Mouse (Mus musculus): ENCODE results near the gene Mcfd2. TPM values are rescaled to one million over a fixed set of nuclear protein-coding genes. Genes with fewer than 3 reads are reported as not detected.
"Not testable (repeated sequence)": the region's sequence is repeated elsewhere in the genome, so short reads cannot be mapped to it uniquely, and the experiment has no call there.

The Mcfd2 gene
- total RNA-seq (2021), result 10 to 100 TPM; 19.9 to 22.1 TPM
- long read RNA-seq, experiment 1, transcript Mcfd2-201 (4 exons, 2,038 nt), result major isoform, 23 of 36 reads
- long read RNA-seq, experiment 1, partial matches to known transcripts, result 2 of 36 reads
- long read RNA-seq, experiment 1, other reads (novel, unspliced or antisense), result 10 of 36 reads
- long read RNA-seq, experiment 2, transcript Mcfd2-201 (4 exons, 2,038 nt), result major isoform, 30 of 49 reads
- long read RNA-seq, experiment 2, partial matches to known transcripts, result 1 of 49 reads
- long read RNA-seq, experiment 2, other reads (novel, unspliced or antisense), result 17 of 49 reads

DNA sequence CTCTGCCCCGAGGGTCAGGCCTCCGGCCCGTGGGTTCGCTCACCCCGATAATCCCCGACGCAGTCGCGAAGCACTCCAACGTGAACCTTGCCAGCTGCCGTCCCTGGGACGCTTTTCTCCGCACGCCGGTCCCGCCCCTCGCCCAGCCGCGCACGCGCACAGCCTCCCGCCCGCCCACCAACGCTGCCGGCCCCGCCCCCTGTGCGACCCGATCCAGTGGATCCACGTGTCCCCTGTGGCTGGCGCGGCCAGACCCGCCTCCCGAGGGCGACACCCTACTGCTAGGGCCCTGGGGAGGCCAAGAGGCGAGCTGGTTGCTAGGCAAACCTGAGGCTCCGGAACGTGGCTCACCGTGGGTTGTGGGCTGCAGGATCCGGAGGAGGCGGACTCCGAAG is at the start of gene Mcfd2:
Gene Mcfd2 (minus strand): TSS at position 144 of the 395 bp plus-strand sequence.
- DNase-seq, result peak; percentile 95

DNA sequence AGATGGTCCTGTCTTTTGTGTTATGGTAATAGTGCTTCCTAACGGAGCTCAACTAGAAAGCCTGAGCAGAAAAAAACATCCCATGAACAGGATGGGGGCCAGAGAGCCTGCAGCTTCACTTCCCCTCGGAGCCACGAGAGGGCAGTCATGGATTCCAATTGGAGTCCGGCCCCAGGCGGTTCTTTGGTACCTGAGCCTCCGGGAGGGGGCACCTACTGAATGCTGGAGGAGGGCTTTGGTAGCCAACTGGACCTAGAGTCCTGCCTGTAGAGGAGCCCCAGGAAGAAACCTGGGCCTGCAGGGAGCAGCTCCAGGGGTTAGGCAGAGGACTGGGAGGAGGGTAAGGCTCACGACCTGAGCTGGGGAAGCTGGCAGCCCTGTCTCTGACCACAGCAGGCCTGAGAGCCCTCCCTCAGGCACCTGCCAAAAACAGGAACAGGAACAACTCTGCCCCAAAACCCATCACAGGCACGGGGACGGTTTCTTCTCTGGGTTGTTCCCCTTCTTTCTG is 49.3 kb upstream of the Mcfd2 start:
- peak; percentile 89 for DNase-seq

DNA sequence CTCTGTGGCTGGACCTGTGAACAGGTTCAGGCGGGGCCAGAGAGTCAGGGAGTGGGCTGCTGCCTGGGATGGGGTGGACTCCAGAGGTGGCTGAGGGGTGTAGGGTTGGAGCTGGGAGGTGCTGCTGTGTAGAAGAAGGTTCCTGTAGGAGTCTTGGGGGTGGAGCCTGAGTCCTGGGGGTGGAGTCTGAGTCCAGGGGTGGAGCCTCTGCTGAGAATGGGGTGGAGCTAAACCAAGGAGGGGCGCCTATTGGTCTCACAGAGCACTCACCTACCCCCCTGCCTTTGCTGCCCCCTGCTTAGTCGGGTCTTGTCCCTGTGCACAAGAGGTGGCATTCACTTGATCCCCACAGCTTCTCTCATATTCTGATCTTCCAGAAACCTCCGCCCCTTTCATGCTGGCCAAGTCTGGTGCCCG is 48.8 kb upstream of the Mcfd2 start:
- DNase-seq, result no peak

DNA sequence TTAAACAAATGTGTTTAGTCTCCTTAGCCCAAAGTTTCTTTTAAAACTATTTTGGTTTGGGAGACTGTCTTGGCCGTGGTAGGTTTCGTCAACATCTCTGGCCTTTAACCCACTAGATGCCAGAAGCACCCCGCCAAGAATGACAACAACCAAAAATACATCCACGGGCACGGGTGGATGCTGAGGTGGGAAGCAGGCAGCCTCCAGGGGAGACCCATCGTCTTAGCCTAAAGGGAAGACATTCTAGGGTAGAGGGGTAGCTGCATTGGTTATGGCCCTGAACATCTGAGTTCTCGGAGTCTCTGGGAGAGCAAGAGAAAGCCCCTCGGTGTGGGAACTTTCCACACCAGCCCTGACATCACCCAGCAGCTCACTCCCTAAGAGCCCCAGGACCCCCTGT is 48.4 kb upstream of the Mcfd2 start:
- no peak for DNase-seq

DNA sequence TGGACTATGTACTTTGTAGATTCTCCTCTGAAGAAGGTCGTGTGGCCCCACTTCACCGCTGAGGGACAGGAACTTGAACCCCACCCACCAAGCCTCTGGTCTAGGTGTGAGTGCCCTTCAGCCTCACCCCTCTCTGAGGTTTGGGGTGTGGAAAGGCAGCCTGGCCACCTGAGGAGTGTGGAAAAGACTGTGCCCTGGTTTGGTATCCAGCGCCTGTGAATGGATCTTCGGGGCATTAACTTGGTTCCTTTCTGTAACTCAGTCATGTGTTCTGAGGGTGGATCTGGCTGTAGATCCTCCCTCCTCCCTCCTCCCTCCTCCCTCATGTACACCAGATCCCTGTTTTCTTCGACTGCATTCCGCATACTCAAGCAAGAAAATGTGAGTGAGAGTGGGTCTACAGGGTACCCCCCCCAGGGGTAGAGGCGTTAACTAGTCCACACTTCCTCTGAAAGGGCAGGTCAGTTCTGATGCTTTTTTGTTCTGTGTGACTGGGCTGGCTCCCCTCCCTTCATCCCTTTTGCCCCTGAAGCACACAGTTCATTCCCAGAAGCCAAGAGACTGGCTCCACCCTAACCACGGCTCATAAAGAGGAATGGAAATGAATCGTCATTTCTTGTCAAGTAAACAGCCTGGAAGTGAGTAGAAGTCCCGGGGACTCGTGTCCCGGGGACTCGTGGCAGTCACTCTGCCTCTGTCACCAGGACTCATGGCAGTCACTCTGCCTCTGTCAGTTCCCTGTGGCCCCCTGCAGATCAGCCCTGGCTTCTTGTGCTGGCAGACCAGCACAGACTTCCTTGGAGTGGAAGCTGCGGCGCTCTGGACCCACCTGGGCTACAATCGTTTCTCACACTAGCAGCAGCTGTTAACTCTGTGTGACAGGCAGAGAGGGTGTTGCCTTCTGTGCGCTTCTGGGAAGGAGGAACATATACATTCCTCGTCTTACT is 47.5 kb upstream of the Mcfd2 start:
- DNase-seq, result no peak

DNA sequence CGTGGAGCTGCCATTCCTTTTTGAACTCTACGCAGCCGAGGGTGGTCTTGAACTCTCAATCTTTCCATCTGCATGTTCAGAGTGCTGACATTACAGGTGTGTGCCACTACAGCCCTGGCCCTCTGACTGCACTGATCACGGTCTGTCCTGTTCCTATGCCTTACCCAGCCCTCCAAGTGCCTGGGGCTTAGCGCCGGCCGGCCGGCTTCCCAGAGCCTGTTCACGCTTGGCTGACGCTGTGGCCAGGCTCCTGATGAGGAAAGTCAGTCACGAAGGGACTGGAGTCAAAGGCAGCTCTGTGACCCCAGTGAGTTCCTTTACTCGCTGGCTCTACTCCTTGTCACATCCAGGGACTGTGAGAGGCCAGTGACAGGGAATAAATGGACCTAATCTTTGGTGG is 46.6 kb upstream of the Mcfd2 start:
- no peak for DNase-seq

DNA sequence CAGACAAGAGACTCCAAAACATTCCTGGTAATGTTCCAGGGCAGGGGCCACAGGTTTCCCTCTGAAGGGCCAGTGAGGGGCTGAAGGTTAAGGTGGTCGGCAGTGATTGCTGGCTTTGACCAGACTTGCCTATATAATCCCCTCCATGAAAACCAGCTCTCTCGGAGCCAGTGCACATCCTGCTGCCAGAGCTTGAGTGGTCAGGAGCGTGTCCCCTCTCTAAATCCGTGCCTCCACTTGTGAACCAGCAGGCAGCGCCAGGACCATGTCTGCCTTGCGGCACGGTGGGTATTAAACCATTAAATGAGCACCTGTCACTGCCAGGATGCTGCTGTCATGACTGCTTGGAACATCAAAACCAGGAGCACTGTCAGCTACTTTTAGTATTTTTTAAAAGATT is 44.8 kb upstream of the Mcfd2 start:
- DNase-seq, result no peak

DNA sequence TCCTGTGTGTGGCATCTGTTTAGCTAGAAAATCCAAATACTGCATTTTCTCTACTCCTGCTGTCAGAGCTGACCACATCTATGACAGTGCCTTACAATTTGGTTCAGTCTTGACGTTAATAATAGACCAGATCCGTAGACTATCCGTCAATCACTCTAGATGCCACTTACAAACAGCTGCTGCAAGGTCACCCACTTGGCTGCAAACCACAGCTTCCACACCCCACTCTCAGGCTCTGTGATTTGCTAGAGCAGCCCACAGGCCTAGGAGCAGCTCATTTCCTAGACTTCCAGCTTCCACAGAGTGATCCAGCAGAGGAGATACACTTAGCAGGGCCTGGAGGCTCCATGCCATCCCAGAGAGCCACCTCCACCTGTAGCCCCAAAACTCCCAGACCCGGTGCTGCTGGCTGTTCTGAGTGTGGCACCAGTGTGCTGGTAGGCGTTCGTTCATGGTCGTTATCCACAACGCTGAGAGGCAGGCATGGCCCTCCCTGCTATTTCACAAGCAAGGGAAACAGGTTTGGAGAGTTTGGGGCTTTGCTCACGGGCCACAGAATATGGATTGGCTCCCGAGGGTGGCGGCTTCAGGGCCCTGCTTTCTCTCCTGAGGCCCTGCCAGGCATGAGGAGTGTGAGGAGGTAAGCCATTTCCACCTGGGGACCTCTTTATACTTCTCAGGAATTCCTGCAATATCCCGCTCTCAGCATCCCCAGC is 43.5 kb upstream of the Mcfd2 start:
- DNase-seq, result peak; percentile 36

DNA sequence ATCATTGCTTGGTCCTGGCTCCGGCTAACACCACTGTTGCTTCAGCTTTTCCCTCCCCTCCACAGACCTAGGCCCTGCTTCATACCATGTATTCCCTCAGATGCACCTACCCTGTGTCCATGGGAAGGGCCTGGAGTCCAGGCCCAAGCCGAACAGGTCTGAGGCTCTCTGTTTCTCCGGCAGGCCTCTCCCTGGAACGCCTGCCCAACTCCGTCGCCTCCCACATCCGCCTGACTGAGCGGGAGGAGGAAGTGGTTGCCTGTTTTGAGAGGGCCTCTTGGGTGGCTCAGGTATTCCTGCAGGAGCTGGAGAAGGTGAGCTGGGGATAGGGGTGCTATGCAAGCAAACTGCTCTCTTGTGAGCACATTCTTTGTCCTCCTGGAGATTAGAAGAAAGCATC is 41.0 kb upstream of the Mcfd2 start:
- DNase-seq, result no peak

DNA sequence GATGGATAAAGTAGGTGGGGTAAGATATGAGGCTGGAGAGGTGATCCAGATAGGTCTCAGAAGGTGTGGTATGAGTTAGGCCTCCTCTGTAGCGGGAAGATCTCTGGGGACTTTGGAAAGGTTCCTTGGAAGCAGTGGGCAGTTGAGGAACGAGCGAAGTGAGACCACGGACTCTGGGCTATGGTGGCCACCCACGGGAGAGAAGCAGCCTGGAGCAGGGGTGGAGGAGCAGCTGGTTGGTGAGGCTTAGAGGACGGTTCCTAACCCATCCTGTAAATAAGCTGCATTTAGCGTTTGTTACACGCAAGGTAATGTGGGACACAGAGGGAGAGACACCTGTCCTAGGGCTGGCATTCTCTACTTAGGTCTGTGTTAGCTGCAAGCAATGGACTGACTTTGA is 39.3 kb upstream of the Mcfd2 start:
- DNase-seq, result no peak

DNA sequence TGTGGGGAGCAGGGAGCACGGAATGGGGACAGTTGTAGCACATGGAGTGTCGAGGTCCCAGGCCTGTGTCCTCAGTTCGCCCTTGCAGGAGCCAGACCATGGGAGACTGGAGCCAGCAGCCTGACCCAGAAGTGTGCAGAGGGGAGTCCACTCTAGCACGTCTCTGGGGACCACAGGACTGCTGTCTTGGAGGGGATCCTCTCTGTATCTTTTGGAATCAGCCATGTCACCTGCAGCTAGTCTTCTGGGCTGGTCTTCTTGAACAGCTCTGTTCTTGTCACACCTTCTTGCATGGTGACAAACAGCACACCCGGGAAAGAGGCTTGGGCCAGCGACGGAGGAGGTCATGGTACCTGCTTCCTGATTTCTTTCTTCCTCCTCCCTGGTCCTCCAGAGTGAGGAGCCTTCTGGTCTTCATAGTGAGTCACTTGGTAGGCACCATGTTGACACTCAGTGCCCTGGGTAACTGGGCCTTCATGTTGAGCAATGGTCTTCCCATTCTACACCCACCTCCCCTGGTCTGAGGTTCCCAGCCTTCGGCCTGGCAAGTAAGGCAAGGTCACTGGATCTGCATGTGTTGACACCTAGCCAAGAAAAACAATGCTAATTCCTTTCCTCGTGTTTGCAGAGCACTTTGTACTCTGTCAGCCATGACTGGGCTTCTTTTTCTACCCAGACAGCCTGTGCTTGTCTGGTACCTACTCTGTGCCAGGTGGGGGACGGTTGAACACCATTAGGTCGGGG is 38.6 kb upstream of the Mcfd2 start:
- DNase-seq, result no peak

DNA sequence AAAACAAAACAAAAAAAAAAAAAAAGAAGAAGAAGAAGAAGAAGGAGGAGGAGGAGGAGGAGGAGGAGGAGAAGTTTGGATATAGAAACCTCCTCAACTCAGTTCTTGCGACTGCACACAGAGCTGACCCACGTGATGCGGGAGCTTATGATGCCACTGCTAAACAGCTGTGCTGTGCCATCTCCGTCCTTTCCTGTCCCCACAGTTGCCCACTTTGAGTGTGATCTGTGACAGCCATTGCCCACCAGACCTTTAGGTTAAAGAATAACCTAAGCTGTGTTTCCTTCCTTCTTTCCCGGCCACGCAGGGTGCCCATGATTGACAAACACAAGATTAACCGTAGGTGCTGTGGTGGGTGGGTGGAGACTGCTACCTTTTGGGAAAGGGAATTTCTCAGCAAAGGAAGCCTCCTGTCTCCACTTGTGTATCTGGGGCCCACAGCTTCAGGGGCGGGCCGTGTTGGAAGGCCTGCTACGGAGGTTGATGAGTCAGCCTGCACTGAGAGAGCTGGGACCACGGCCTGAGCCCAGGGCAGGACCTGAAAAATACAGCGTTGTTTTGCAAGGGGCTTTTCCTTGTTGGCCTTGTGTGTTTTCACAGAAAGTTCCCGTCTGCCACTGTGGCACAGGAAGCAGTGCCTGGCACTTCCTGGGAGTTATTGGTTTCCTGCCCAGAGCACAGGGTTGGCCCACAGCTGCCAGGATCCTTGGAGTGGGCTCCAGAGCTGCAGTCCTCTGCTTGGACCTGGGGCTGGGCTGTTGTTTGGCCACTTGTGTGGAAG is 36.5 kb upstream of the Mcfd2 start:
- peak; percentile 28 for DNase-seq

DNA sequence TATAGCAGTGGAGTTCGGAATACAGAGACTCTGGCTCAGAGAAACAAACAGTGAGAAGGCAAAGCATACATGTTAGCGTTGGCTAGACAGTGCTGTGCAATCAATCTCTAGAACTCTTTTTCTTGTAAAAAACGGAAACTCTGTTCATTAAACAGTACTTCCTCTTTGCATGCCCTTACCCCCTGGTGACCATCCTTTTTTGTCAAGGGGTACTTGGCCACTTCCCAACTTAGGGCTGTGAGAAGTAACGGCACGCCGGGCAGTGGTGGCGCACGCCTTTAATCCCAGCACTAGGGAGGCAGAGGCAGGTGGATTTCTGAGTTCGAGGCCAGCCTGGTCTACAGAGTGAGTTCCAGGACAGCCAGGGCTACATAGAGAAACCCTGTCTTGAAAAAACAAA is 35.9 kb upstream of the Mcfd2 start:
- not testable (repeated sequence) for DNase-seq

DNA sequence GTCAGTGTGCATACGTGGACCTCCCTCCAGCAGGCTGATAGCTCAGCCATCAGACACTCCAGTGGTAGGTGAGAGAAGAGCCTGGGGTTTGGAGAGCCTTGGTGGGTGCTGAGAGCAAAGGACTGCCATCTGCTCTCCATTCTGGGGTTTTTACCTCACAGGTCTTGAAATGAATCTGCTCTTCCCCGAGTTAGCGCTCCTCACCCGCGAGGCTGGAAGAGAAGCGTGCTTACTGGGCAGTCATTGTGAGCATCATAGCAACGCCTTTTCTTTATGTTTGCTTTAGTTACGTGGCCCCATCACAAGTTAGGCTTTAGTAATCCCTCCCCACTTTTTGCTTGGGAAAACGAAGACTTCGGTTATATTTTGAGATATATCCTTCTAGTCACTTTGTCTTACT is 34.6 kb upstream of the Mcfd2 start:
- DNase-seq, result no peak

DNA sequence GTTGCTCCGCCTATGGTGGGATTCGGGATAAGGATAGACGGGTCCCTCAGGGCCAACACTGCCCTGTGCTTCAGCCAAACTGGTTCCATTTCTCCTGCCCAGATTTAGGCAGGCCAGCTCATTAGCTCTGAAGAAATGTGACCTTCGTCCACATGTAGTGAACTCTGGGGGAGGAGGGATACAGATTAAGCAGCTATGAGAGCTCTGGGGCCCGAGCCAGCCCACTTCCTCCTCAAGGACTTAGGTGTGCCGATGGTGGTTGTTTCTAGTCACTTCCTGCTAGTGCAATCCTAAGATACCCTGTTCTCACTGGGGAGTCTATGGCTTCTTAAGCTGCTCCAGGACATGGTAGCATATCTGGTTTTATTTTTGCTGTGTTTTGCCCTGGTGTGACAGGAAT is 33.2 kb upstream of the Mcfd2 start:
- DNase-seq, result no peak

DNA sequence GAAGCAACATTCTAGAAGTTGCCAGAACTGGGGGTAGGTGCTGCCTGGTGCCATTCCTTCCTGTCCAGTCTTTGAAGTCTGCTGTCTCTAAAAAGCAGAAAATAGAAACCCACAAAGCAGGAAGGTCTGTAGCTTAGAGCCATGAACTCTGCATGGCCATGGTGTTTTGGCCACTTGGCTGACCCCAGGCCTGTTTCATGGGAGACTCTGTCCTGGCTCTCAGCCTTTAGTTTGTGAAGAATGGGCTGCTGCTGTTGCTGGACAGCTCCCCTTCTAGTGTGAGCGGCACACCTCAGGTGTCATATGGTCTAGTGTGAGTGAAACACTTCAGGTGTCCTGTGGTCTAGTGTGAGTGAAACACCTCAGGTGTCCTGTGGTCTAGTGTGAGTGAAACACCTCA is 31.0 kb upstream of the Mcfd2 start:
- not testable (repeated sequence) for DNase-seq

DNA sequence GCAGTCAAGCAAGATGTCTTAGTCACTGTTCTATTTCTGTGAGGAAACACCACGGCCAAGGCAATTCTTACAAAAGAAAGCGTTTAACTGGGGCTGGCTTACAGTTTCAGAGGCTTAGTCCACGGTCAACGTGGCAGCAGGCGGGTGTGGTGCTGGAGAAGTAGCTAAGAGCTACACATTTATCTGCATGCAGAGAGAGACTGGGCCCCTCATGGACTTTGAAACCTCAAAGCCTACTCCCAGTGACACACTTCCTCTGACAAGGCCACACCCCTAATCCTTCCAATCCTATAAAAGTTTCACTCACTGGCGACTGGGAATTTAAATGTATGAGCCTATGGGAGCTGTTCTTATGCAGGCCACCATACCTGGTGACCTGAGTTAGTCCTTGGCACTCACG is 30.0 kb upstream of the Mcfd2 start:
- no peak for DNase-seq

DNA sequence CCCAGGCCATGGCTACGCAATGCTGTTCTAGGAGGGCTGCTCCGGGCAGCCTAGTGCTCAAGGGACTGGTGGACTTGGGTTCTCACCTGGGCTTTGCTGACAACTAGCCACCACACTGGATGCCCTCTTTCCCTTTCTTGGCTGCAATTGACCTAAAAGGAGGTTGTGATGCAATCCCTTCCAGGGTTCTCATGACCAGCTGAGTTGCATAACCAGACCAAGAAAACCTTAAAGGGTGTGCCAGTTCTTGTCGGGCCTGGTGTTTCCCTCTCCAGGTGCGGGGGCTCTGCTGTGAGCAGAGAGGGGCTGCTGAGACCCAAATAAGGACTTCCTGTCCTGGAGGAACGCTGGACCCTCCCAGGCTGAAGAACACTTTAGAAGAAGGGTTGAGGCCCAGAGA is 27.4 kb upstream of the Mcfd2 start:
- no peak for DNase-seq

DNA sequence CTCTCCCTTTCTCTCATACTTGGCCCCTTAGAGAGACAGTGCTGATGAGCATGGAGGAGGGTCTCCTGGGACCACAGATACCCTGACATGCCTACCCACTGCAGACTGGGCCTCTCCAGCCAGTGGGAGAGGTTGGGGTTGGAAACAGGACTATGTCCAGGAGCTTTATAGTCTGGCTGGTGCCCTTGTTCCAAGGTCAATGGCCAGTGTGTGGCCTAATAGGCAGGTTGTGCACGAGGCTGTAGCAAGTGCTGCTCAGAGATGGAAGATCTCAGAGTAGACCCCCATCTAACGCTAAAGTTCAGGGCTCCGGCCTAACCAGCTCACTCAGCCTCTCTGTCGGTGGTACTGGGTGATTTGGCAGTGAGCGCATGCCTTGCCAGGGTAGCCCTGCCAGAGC is 26.0 kb upstream of the Mcfd2 start:
- DNase-seq, result no peak

DNA sequence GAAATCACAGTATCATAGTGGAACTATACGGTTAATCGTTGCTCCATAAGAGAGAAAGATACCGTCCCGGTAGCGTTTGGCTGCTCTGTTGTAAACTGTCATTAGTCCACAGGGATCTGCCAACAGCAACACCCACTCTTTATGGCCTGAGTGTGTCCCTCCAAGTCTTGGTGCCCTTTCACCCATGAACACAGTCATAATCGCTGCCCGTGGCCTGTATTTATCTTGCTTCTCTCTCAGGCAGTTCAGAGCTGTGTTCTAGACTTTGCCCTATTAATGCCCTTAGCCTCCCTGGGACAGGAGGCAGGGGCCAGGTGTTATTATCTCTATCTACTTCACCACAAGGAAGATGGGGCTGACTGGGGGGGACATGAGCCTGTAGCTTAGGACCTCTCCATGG is 25.3 kb upstream of the Mcfd2 start:
- no peak for DNase-seq

DNA sequence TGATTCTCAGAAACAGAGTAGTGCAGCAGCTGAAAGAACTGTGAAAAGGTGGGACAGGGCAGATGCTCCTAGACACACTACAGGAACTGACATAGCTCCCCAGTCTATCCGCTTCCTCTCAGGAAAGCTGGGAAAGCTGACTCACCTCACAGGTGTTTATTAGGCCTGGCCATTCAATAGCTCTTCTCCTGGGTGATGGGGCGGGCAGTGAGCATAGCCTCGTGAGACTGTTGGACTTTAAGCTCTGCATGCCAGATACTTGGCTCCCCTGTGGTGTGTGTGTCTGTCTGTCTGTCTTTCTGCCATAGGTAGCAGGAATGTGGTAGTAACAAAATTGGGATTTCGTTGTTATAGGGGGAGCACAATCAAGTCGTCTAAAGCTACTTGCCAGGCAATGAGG is 23.6 kb upstream of the Mcfd2 start:
- DNase-seq, result no peak

Measured in gastrocnemius, postnatal 25 days (tissue).